Mouse (Mus musculus) liver, adult 2 months (tissue): ENCODE results near the gene Sult4a1. TPM values are rescaled to one million over a fixed set of nuclear protein-coding genes. Genes with fewer than 3 reads are reported as not detected.

ENCODE experiments used
- DNase-seq: peaks from one replicate; pipeline ENCODE4 v3.0.0-alpha.2; 2011; ENCODE audit warnings: low read depth, low spot score; ENCODE audit errors: extremely low read depth
- H3K27ac ChIP-seq: fragments of 200-500 bp; replicated peaks from 2 replicates; pipeline ENCODE4 v1.5.1; 2012; ENCODE audit warnings: low read depth, mild to moderate bottlenecking, control low read depth, inconsistent platforms, low read length; ENCODE audit not compliant: insufficient read depth
- H3K27me3 ChIP-seq: fragments of 200-500 bp; 2 replicates; pipeline ENCODE4 v1.6.1; 2012; ENCODE audit warnings: mild to moderate bottlenecking, moderate library complexity, low read length, inconsistent platforms; ENCODE audit not compliant: control insufficient read depth, insufficient read depth
- H3K36me3 ChIP-seq: fragments of 200-500 bp; 2 replicates; pipeline ENCODE4 v1.6.1; 2012; ENCODE audit warnings: low read length, inconsistent platforms; ENCODE audit not compliant: control insufficient read depth, insufficient read depth
- H3K4me1 ChIP-seq: fragments of 200-500 bp; 2 replicates; pipeline ENCODE4 v1.6.1; 2011; ENCODE audit warnings: low read length; ENCODE audit not compliant: control insufficient read depth, insufficient read depth
- H3K4me3 ChIP-seq: fragments of 200-500 bp; 2 replicates; pipeline ENCODE4 v1.5.1; 2011; ENCODE audit warnings: low read depth, mild to moderate bottlenecking, control low read depth, low read length, moderate library complexity; ENCODE audit not compliant: insufficient read depth
- H3K79me2 ChIP-seq: fragments of 200-500 bp; 2 replicates; pipeline ENCODE4 v1.6.1; 2012; ENCODE audit warnings: inconsistent platforms, mild to moderate bottlenecking, low read length, moderate library complexity; ENCODE audit not compliant: control insufficient read depth, insufficient read depth
- H3K9ac ChIP-seq: fragments of 200-500 bp; 2 replicates; pipeline ENCODE4 v1.6.1; 2012; ENCODE audit warnings: low read depth, mild to moderate bottlenecking, control low read depth, inconsistent platforms, low read length
- CTCF ChIP-seq: fragments of 200-500 bp; IDR thresholded peaks from 2 replicates; pipeline ENCODE4 v1.5.1; 2011; ENCODE audit warnings: low read depth, low read length, control low read depth
- POLR2A ChIP-seq: fragments of 200-500 bp; IDR thresholded peaks from 2 replicates; pipeline ENCODE4 v1.6.1; 2011; ENCODE audit warnings: low read length, control low read depth; ENCODE audit not compliant: insufficient read depth; ENCODE audit errors: extremely low read depth
- WGBS: fragments of 180-500 bp; shearing (Covaris S2); methylation state at CpG from one replicate; pipeline ENCODE4 v1.1.7; 2018; 5-methylcytosine and 5-hydroxymethylcytosine counted together
- polyA plus RNA-seq: library from polyadenylated mRNA; depleted of rRNA; stranded (reverse); fragments of >200 nt; gene quantifications from 2 replicates; pipeline ENCODE4 v1.2.3, GENCODE M21; 2012; rRNA removed
- total RNA-seq: library from RNA; depleted of rRNA; stranded (reverse); fragments of >200 nt; gene quantifications from 2 replicates; pipeline ENCODE4 v1.2.3, GENCODE M21; 2014; rRNA removed

Sult4a1 gene
- 0.13 TPM in 1 of 2 replicates, not detected in the other for total RNA-seq
- polyA plus RNA-seq = 0.06 TPM in 1 of 2 replicates, not detected in the other

DNA sequence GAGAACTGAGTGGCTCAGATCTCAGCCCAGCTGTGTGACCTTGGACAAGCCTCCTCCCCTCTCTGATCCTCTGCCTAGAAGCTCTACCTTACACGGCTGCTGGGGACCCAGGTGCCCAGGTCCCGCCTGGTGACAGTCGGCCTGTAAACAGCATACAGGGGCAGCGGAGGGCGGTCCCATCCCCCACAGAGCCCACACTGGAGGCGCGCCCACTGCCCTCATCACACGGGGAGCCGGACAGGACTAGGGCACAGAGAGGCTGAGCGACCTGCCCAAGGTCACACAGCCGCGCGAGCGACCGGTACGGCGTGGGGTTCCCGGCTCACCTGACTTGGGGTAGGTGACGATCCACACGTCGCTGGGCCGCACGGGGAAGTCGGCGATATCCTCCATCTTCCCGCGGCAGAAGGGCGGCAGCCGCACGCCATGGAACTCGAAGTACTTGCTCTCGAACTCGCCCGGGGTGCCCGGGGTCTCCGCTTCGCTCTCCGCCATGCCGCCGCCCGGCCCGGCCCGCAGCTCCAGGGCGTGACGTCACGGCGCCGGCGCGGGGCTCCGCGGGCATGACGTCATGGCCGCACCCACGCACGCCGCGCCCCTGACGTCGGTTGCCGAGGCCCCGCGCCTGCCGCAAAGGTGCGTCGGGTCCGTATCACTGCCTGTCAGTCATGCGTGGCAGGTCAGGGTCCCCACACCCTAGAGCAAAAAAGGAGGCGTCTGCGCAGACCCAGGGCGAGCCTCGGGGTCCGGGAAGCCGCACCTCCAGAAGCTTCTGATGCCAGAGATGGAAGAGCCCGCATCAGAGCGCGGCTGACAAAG is at the start of gene Sult4a1:
TSS of gene Sult4a1 (minus strand) at position 650 of the 819 bp plus-strand sequence.
- Histone ChIP-seq H3K36me3 (no peaks in the 10 kb centered on the region), H3K4me1 (peaks cover 2% of the 10 kb centered on the region; the same call in 1 of the 2 replicates), H3K9ac (no peak within 1 kb of the TSS), H3K27ac (no peak within 1 kb of the TSS), H3K4me3 (peak within 1 kb of the TSS; percentile 21; the same call in 1 of the 2 replicates), H3K79me2 (no peaks in the 10 kb centered on the region), H3K27me3 (peaks cover 6% of the 10 kb centered on the region)
- DNase-seq = no peak
- TF ChIP-seq POLR2A (no peak), CTCF (no peak)
- 5% methylated on average over 77 of the region's 77 CpGs for WGBS

DNA sequence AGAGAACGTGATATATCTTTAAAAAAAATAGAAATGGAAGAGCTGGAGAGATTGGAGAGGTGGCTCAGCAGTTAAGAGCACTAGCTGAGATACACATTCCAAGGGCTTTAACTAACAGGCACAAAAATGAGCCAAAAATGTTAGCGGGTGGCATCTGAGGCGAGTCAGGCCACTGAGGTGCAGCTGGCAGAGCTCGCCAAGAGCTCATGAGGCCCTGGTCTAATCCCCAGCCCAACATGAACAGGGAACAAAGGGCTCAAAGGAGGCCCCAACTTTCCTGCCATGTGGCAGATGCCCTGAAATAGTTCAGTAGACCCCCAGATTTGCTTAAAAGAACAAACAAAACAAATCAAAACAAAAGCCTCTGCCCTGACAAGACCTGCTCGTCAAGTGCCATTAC is 35.4 kb upstream of the Sult4a1 start:
- 72% methylated on average over 5 of the region's 5 CpGs for WGBS
- no peak overlapping the region for H3K4me3 ChIP-seq
- peaks cover 4% of the 10 kb centered on the region for H3K4me1 ChIP-seq
- no peak for TF ChIP-seq CTCF
- no peak for TF ChIP-seq POLR2A
- no peak overlapping the region for H3K9ac ChIP-seq
- no peak for DNase-seq
- no peaks in the 10 kb centered on the region for H3K27me3 ChIP-seq
- no peak overlapping the region for H3K27ac ChIP-seq
- H3K36me3 ChIP-seq = no peaks in the 10 kb centered on the region
- no peaks in the 10 kb centered on the region for H3K79me2 ChIP-seq

DNA sequence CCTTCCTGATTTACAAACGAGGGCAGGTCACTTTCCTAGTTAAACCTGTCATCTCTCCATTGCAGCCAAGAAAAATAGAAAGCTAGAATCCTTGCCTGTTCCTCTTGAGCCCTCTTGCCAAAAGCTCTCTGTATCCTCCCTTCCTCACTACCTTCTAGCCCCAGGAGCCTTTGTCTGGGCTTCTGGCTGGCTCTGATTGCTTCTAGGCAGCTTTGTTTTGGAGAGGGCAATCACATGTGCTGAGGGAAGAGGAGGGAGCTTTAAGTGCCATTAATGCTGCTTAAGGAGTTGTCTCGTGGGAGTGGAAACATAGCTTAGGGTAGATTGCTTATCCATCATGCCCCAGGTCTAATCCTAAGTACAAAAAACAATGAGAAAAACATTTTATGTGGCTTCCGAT is 34.6 kb upstream of the Sult4a1 start:
- 53% methylated on average over 3 of the region's 3 CpGs for WGBS
- H3K79me2 ChIP-seq = no peaks in the 10 kb centered on the region
- no peak overlapping the region for H3K9ac ChIP-seq
- no peak for DNase-seq
- H3K27me3 ChIP-seq = no peaks in the 10 kb centered on the region
- H3K4me3 ChIP-seq = no peak overlapping the region
- peaks cover 4% of the 10 kb centered on the region for H3K4me1 ChIP-seq
- H3K36me3 ChIP-seq = no peaks in the 10 kb centered on the region
- H3K27ac ChIP-seq = no peak overlapping the region
- no peak for TF ChIP-seq CTCF
- no peak for TF ChIP-seq POLR2A

DNA sequence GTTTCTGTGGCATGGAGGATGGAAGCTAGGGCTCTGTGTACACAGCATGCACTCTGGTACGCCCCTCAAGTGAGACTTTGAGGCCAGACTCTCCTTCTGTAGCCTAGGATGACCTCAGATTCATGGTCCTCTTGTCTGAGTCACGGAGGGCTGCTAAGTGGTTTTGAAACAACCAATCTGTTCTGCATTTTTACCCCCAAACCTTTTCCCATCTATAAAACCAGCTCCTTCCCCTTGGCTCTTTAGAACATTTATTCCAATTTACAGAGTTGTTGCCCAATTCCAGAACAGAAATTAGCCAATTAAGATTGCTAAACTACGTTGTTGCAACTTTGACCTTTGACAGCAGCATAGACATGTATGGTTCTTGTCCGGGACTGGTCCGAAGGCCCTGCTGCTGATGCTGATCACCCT is 34.0 kb upstream of the Sult4a1 start:
- Histone ChIP-seq H3K79me2 (no peaks in the 10 kb centered on the region), H3K4me3 (no peak overlapping the region), H3K36me3 (no peaks in the 10 kb centered on the region), H3K27me3 (no peaks in the 10 kb centered on the region), H3K9ac (no peak overlapping the region), H3K4me1 (peaks cover 4% of the 10 kb centered on the region), H3K27ac (no peak overlapping the region)
- WGBS = 28% methylated on average over 5 of the region's 5 CpGs
- DNase-seq = peak; percentile 89
- TF ChIP-seq CTCF (no peak), POLR2A (no peak)

DNA sequence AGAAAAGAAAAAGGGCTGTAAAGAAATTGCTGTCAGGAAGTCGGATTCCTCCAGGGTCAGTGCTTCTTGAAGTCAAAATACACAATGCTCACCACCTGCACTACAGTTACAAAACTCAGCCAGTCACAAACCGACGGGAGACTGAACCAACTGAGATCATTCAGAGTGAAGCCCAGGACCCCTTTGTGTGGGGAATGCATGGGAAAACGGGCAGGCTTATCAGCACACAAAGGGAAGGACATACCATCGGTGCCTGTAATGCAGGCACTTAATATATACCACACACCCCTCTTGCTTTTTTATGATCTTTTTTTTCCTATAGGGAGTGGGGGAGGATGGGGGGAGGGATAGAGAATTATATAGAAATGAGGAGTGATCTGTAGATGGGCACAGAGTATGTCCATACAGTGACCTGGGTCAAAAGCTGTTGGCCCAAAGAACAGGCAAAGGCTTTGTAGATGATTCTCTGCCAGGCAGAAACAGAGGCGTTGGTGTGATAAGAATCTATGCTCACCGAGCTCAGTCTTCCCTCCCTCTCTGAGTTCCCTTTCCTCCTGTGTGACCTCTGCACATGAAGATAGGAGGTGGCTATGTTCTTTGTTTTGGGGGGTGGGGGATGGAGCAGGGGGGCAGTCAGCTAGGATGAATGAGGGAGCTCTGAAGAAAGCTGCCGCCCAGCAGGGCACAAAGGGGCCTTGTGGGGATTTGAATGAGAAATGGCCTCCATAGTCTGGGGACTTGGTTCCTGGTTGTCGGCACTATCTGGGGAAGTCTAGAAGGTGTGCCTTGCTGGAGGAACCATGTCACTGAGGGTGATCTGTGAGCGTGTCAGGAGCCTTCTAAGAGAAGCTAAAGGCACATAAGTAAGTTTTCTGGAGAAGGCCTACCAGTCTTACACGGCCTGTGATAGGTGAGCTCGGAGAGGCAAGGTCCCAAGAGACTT is 31.2 kb upstream of the Sult4a1 start:
- TF ChIP-seq POLR2A = no peak
- TF ChIP-seq CTCF = no peak
- 79% methylated on average over 12 of the region's 12 CpGs for WGBS
- H3K79me2 ChIP-seq = no peaks in the 10 kb centered on the region
- DNase-seq = no peak
- H3K4me1 ChIP-seq = peaks cover 10% of the 10 kb centered on the region
- no peaks in the 10 kb centered on the region for H3K36me3 ChIP-seq
- no peaks in the 10 kb centered on the region for H3K27me3 ChIP-seq
- no peak overlapping the region for H3K27ac ChIP-seq
- no peak overlapping the region for H3K9ac ChIP-seq
- H3K4me3 ChIP-seq = no peak overlapping the region
